Mouse (Mus musculus): ENCODE results near the gene Ahnak. TPM values are rescaled to one million over a fixed set of nuclear protein-coding genes. Genes with fewer than 3 reads are reported as not detected.
A peak's percentile ranks its signal among the peaks of the same experiment; 100 is the strongest.

Gene Ahnak
- polyA plus RNA-seq, 1 experiment from 2014 or later: 14.0 TPM

- H3K27me3 ChIP-seq (ENCODE audit: insufficient read depth, low read length): no peaks in the 10 kb centered on the region
- no peak overlapping the region for H3K27ac ChIP-seq (ENCODE audit: low read length)
- H3K9me3 ChIP-seq (ENCODE audit: low read length): no peaks in the 10 kb centered on the region
- no peak overlapping the region for H3K4me2 ChIP-seq (replicated peaks; ENCODE audit: low read depth, low read length)
- ATAC-seq (ENCODE audit: low FRiP score, low TSS enrichment): no peak
- H3K9ac ChIP-seq (replicated peaks; ENCODE audit: low read length): no peak overlapping the region
- H3K36me3 ChIP-seq (ENCODE audit: insufficient read depth, low read length): no peaks in the 10 kb centered on the region
- H3K4me1 ChIP-seq (ENCODE audit: insufficient read depth, low read length): no peaks in the 10 kb centered on the region
- no peak overlapping the region for H3K4me3 ChIP-seq (ENCODE audit: low read length)
- 84% methylated on average over 13 of the region's 13 CpGs for WGBS
Measured at GRCm38 (mm10) chr19:9097441-9097840, 108.4 kb downstream of the Ahnak start.

DNA sequence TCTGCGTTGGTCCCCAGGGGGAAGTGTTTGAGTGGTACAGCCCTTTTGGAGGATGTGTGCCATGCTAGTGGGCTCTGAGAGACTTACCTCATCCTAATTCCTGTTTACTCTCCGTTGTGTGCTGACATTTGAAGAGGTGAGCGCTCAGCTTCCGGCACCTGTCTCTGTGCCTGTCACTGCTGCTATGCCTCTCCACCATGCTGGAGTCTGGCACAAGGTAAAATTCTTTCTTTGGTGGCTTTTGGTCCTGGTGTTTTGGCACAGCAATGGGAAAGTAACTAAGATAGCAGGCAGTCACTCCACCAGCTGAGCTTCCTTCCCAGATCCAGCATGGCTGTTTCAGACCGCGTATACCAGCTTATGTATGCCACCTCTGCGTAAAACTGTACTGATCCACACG lies 110.7 kb downstream of the Ahnak start:
- no peak overlapping the region for H3K4me2 ChIP-seq (replicated peaks; ENCODE audit: low read depth, low read length)
- no peaks in the 10 kb centered on the region for H3K9me3 ChIP-seq (ENCODE audit: low read length)
- WGBS: 89% methylated on average over 8 of the region's 8 CpGs
- H3K27ac ChIP-seq (ENCODE audit: low read length): no peak overlapping the region
- H3K9ac ChIP-seq (replicated peaks; ENCODE audit: low read length): no peak overlapping the region
- no peaks in the 10 kb centered on the region for H3K36me3 ChIP-seq (ENCODE audit: insufficient read depth, low read length)
- no peak overlapping the region for H3K4me3 ChIP-seq (ENCODE audit: low read length)
- H3K27me3 ChIP-seq (ENCODE audit: insufficient read depth, low read length): no peaks in the 10 kb centered on the region
- ATAC-seq (ENCODE audit: low FRiP score, low TSS enrichment): no peak
- no peaks in the 10 kb centered on the region for H3K4me1 ChIP-seq (ENCODE audit: insufficient read depth, low read length)

GRCm38 (mm10) chr19:9100297-9101061 lies 111.4 kb downstream of the Ahnak start:
- Histone ChIP-seq H3K36me3 (ENCODE audit: insufficient read depth, low read length) (no peaks in the 10 kb centered on the region), H3K27me3 (ENCODE audit: insufficient read depth, low read length) (no peaks in the 10 kb centered on the region), H3K4me2 (replicated peaks; ENCODE audit: low read depth, low read length) (no peak overlapping the region), H3K27ac (ENCODE audit: low read length) (no peak overlapping the region), H3K4me3 (ENCODE audit: low read length) (no peak overlapping the region), H3K9ac (replicated peaks; ENCODE audit: low read length) (no peak overlapping the region), H3K9me3 (ENCODE audit: low read length) (no peaks in the 10 kb centered on the region), H3K4me1 (ENCODE audit: insufficient read depth, low read length) (no peaks in the 10 kb centered on the region)
- ATAC-seq (ENCODE audit: low FRiP score, low TSS enrichment): no peak
- 79% methylated on average over 17 of the region's 17 CpGs for WGBS

DNA sequence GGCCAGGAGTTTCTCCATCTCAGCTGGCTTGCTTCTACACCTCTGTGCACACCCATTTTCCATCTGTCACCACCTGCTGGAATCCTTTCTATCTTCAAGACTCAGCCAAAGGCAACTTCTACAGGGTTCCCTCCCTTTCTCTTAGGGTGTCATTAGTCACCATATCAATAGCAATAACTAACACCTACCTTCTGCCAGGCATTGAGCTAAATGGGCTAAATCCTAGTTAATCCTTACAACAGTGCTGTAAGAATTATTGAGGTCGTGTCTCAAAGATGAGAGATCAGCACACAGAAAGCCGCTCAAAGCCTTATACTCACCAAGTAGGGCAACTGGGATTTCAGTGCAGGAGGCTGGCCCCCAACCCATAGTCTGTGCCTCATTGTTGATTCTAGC lies 112.0 kb downstream of the Ahnak start:
- Histone ChIP-seq H3K36me3 (ENCODE audit: insufficient read depth, low read length) (no peaks in the 10 kb centered on the region), H3K4me1 (ENCODE audit: insufficient read depth, low read length) (no peaks in the 10 kb centered on the region), H3K9ac (replicated peaks; ENCODE audit: low read length) (no peak overlapping the region), H3K27ac (ENCODE audit: low read length) (no peak overlapping the region), H3K4me2 (replicated peaks; ENCODE audit: low read depth, low read length) (no peak overlapping the region), H3K4me3 (ENCODE audit: low read length) (no peak overlapping the region), H3K9me3 (ENCODE audit: low read length) (no peaks in the 10 kb centered on the region), H3K27me3 (ENCODE audit: insufficient read depth, low read length) (no peaks in the 10 kb centered on the region)
- no peak for ATAC-seq (ENCODE audit: low FRiP score, low TSS enrichment)
- 78% methylated on average over 2 of the region's 2 CpGs for WGBS

DNA sequence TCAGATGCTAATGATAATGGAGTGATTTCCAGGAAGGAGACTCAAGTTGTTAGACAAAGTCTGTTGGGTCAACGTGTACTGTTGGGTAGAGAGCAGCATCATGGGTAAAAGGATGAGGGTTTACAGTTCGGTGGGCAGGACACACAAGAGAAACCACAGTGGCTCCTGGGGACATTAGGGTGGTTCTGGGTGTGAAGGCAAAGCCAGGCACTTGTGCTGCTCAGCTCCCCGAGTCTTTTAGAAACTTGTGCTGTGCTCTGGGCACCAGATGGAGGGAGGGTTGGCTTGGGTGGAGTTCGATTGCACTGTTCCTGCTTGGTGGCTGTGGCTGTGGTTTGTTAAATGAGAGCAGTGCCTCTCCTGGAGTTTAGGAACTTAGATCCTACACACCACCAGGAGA lies 114.9 kb downstream of the Ahnak start:
- Histone ChIP-seq H3K4me3 (ENCODE audit: low read length) (no peak overlapping the region), H3K4me1 (ENCODE audit: insufficient read depth, low read length) (peaks cover 9% of the 10 kb centered on the region), H3K4me2 (replicated peaks; ENCODE audit: low read depth, low read length) (no peak overlapping the region), H3K9ac (replicated peaks; ENCODE audit: low read length) (no peak overlapping the region), H3K27ac (ENCODE audit: low read length) (no peak overlapping the region), H3K36me3 (ENCODE audit: insufficient read depth, low read length) (no peaks in the 10 kb centered on the region), H3K9me3 (ENCODE audit: low read length) (no peaks in the 10 kb centered on the region), H3K27me3 (ENCODE audit: insufficient read depth, low read length) (no peaks in the 10 kb centered on the region)
- 74% methylated on average over 4 of the region's 4 CpGs for WGBS
- ATAC-seq (ENCODE audit: low FRiP score, low TSS enrichment): no peak

- H3K9me3 ChIP-seq (ENCODE audit: low read length): no peaks in the 10 kb centered on the region
- no peak overlapping the region for H3K4me2 ChIP-seq (replicated peaks; ENCODE audit: low read depth, low read length)
- 72% methylated on average over 3 of the region's 3 CpGs for WGBS
- H3K27ac ChIP-seq (ENCODE audit: low read length): no peak overlapping the region
- H3K4me3 ChIP-seq (ENCODE audit: low read length): no peak overlapping the region
- H3K4me1 ChIP-seq (ENCODE audit: insufficient read depth, low read length): peaks cover 9% of the 10 kb centered on the region
- no peak overlapping the region for H3K9ac ChIP-seq (replicated peaks; ENCODE audit: low read length)
- no peaks in the 10 kb centered on the region for H3K27me3 ChIP-seq (ENCODE audit: insufficient read depth, low read length)
- no peaks in the 10 kb centered on the region for H3K36me3 ChIP-seq (ENCODE audit: insufficient read depth, low read length)
- ATAC-seq (ENCODE audit: low FRiP score, low TSS enrichment): no peak
Measured at GRCm38 (mm10) chr19:9105101-9105685, 116.1 kb downstream of the Ahnak start.

DNA sequence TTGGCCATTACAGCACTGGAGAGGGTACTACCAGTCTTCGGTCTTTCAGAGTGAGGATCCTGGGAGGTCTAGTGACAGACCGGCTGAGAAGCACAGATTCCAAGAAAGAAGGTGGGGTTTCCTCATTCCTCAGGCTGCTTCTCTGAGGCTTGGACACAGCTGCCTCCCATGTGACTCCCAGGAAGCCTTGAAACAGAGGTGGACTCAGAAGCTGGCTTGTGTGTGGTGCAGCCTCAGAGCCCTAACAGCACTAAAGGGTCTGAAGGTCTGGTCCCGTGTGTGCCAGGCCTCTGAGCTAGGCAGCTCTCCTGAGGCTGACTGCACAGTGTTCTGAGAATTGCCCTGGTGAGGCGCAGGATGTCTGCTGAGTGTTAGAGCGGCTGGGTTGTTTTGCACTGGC lies 117.0 kb downstream of the Ahnak start:
- H3K9me3 ChIP-seq (ENCODE audit: low read length): no peaks in the 10 kb centered on the region
- H3K4me3 ChIP-seq (ENCODE audit: low read length): no peak overlapping the region
- no peak overlapping the region for H3K4me2 ChIP-seq (replicated peaks; ENCODE audit: low read depth, low read length)
- WGBS: 75% methylated on average over 5 of the region's 5 CpGs
- H3K27ac ChIP-seq (ENCODE audit: low read length): peak overlapping the region; percentile 54; the same call in 1 of the 2 replicates
- H3K36me3 ChIP-seq (ENCODE audit: insufficient read depth, low read length): no peaks in the 10 kb centered on the region
- no peak for ATAC-seq (ENCODE audit: low FRiP score, low TSS enrichment)
- H3K9ac ChIP-seq (replicated peaks; ENCODE audit: low read length): 0 out of 2 replicates have a peak overlapping the region, but pooled peaks have one; percentile 12
- H3K27me3 ChIP-seq (ENCODE audit: insufficient read depth, low read length): no peaks in the 10 kb centered on the region
- H3K4me1 ChIP-seq (ENCODE audit: insufficient read depth, low read length): peaks cover 9% of the 10 kb centered on the region

GRCm38 (mm10) chr19:9106751-9107378 lies 117.8 kb downstream of the Ahnak start:
- ATAC-seq (ENCODE audit: low FRiP score, low TSS enrichment): peak; percentile 60; the same call in 1 of the 2 replicates
- H3K36me3 ChIP-seq (ENCODE audit: insufficient read depth, low read length): no peaks in the 10 kb centered on the region
- H3K4me2 ChIP-seq (replicated peaks; ENCODE audit: low read depth, low read length): no peak overlapping the region

GRCm38 (mm10) chr19:9107379-9107755 lies 118.3 kb downstream of the Ahnak start:
- Histone ChIP-seq H3K4me1 (ENCODE audit: insufficient read depth, low read length) (peaks cover 9% of the 10 kb centered on the region), H3K4me2 (replicated peaks; ENCODE audit: low read depth, low read length) (no peak overlapping the region), H3K36me3 (ENCODE audit: insufficient read depth, low read length) (no peaks in the 10 kb centered on the region), H3K9ac (replicated peaks; ENCODE audit: low read length) (no peak overlapping the region), H3K27me3 (ENCODE audit: insufficient read depth, low read length) (no peaks in the 10 kb centered on the region), H3K9me3 (ENCODE audit: low read length) (no peaks in the 10 kb centered on the region), H3K27ac (ENCODE audit: low read length) (peak overlapping the region; percentile 54; the same call in 1 of the 2 replicates), H3K4me3 (ENCODE audit: low read length) (no peak overlapping the region)
- no peak; the same call in 1 of the 2 replicates for ATAC-seq (ENCODE audit: low FRiP score, low TSS enrichment)
- 63% methylated on average over 1 of the region's 1 CpGs for WGBS

More at GRCm38 (mm10) chr19:9106751-9107378, 117.8 kb downstream of the Ahnak start:
- no peak overlapping the region for H3K4me3 ChIP-seq (ENCODE audit: low read length)
- 39% methylated on average over 4 of the region's 4 CpGs for WGBS
- peak overlapping the region; percentile 54 for H3K27ac ChIP-seq (ENCODE audit: low read length)
- 0 out of 2 replicates have a peak overlapping the region, but pooled peaks have one; percentile 12 for H3K9ac ChIP-seq (replicated peaks; ENCODE audit: low read length)
- no peaks in the 10 kb centered on the region for H3K27me3 ChIP-seq (ENCODE audit: insufficient read depth, low read length)
- peaks cover 9% of the 10 kb centered on the region for H3K4me1 ChIP-seq (ENCODE audit: insufficient read depth, low read length)
- H3K9me3 ChIP-seq (ENCODE audit: low read length): no peaks in the 10 kb centered on the region

DNA sequence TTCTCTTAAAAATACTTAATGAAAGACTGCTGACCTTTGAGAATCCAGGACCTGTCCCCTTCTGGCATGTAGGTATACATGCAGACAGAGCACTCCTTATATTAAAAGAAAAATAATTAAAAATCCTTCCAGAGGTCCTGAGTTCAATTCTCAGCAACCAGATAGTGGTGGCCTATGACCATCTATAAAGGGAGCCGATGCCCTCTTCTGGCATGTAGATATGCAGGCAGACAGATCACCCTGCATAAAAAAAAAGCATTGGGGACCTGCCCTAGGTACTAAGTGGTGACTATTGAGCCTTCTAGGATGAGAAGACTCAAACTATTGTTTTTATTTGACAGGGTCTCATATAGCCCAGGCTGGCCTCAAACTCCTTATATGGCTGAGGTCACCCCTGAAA lies 119.5 kb downstream of the Ahnak start:
- Histone ChIP-seq H3K4me2 (replicated peaks; ENCODE audit: low read depth, low read length) (no peak overlapping the region), H3K4me3 (ENCODE audit: low read length) (no peak overlapping the region), H3K27me3 (ENCODE audit: insufficient read depth, low read length) (no peaks in the 10 kb centered on the region), H3K9ac (replicated peaks; ENCODE audit: low read length) (no peak overlapping the region), H3K4me1 (ENCODE audit: insufficient read depth, low read length) (peaks cover 9% of the 10 kb centered on the region), H3K27ac (ENCODE audit: low read length) (no peak overlapping the region), H3K9me3 (ENCODE audit: low read length) (no peaks in the 10 kb centered on the region), H3K36me3 (ENCODE audit: insufficient read depth, low read length) (peaks cover 6% of the 10 kb centered on the region; the same call in 1 of the 2 replicates)
- 91% methylated on average over 1 of the region's 1 CpGs for whole genome bisulfite sequencing
- no peak for ATAC-seq (ENCODE audit: low FRiP score, low TSS enrichment)
